Mouse (Mus musculus) midbrain, embryonic 16.5 days (tissue): ENCODE results near the gene Zc3hc1. TPM values are rescaled to one million over a fixed set of nuclear protein-coding genes. Genes with fewer than 3 reads are reported as not detected.
A peak's percentile ranks its signal among the peaks of the same experiment; 100 is the strongest.

Experiments
- ATAC-seq: fragments of 200-750 bp; cut with Nextera tagmentation; 2 replicates; pipeline ENCODE4 v1.8.0; 2017; ENCODE audit warnings: moderate TSS enrichment
- H3K27ac ChIP-seq: fragments of 300-500 bp; sonication (generic); 2 replicates; pipeline ENCODE4 v1.5.1; 2014; ENCODE audit warnings: mild to moderate bottlenecking, low read length, mixed read lengths
- H3K27me3 ChIP-seq: fragments of 300-500 bp; sonication (generic); 2 replicates; pipeline ENCODE4 v1.6.1; 2014; ENCODE audit warnings: low read depth, low read length, mixed read lengths; ENCODE audit not compliant: control insufficient read depth, insufficient read depth
- H3K36me3 ChIP-seq: fragments of 300-500 bp; sonication (generic); 2 replicates; pipeline ENCODE4 v1.6.1; 2014; ENCODE audit warnings: mild to moderate bottlenecking, low read length, moderate library complexity, mixed read lengths; ENCODE audit not compliant: control insufficient read depth, insufficient read depth
- H3K4me1 ChIP-seq: fragments of 300-500 bp; sonication (generic); 2 replicates; pipeline ENCODE4 v1.6.1; 2014; ENCODE audit warnings: mild to moderate bottlenecking, low read length, mixed read lengths; ENCODE audit not compliant: control insufficient read depth, insufficient read depth
- H3K4me2 ChIP-seq: fragments of 300-500 bp; sonication (generic); 2 replicates; pipeline ENCODE4 v1.6.1; 2014; ENCODE audit warnings: mild to moderate bottlenecking, low read length, mixed read lengths
- H3K4me3 ChIP-seq: fragments of 300-500 bp; sonication (generic); 2 replicates; pipeline ENCODE4 v1.5.1; 2014; ENCODE audit warnings: low read depth, mild to moderate bottlenecking, low read length, moderate library complexity, mixed read lengths
- H3K9ac ChIP-seq: fragments of 300-500 bp; sonication (generic); 2 replicates; pipeline ENCODE4 v1.6.1; 2014; ENCODE audit warnings: low read depth, low read length, mixed read lengths
- H3K9me3 ChIP-seq: fragments of 300-500 bp; sonication (generic); replicated peaks from 2 replicates; pipeline ENCODE4 v1.6.1; 2014; ENCODE audit warnings: mild to moderate bottlenecking, low read length, mixed read lengths; ENCODE audit not compliant: control insufficient read depth, poor library complexity, severe bottlenecking
- WGBS: fragments of 180-500 bp; shearing (Covaris S2); extraction: QIAGEN DNeasy Blood & Tissue Kit; methylation state at CpG from one replicate; pipeline ENCODE4 v1.1.7; 2014; 5-methylcytosine and 5-hydroxymethylcytosine counted together
- polyA plus RNA-seq: library from polyadenylated mRNA; unstranded; fragments of >200 nt; fragmentation: Nextera tagmentation; extraction: Ambion mirVana; gene quantifications from 2 replicates; pipeline ENCODE4 v1.2.1, GENCODE M21; 2015

Zc3hc1 gene
- polyA plus RNA-seq = 66.8 and 72.4 TPM in 2 replicates

- Histone ChIP-seq H3K9me3 (no peaks in the 10 kb centered on the region), H3K4me2 (peak within 1 kb of the TSS; percentile 38), H3K4me1 (no peaks in the 10 kb centered on the region), H3K27me3 (no peaks in the 10 kb centered on the region), H3K36me3 (peaks cover 5% of the 10 kb centered on the region), H3K27ac (peak within 1 kb of the TSS; percentile 68; the same call in 1 of the 2 replicates), H3K9ac (peak within 1 kb of the TSS; percentile 72), H3K4me3 (peak within 1 kb of the TSS; percentile 68)
- WGBS = 18% methylated on average over 33 of the region's 33 CpGs
- peak; percentile 86 for ATAC-seq
Observed at GRCm38 (mm10) chr6:30390714-30391697, at the start of gene Zc3hc1. Zc3hc1 (minus strand) TSS chr6:30391028.

- Histone ChIP-seq H3K4me3 (no peak overlapping the region), H3K36me3 (peaks cover 9% of the 10 kb centered on the region), H3K4me2 (no peak overlapping the region), H3K9me3 (no peaks in the 10 kb centered on the region), H3K4me1 (no peaks in the 10 kb centered on the region), H3K27me3 (no peaks in the 10 kb centered on the region), H3K27ac (no peak overlapping the region), H3K9ac (no peak overlapping the region)
- WGBS = 95% methylated on average over 10 of the region's 10 CpGs
- ATAC-seq = no peak
Observed at GRCm38 (mm10) chr6:30439576-30439975, 48.7 kb upstream of the Zc3hc1 start.

- Histone ChIP-seq H3K4me3 (no peak overlapping the region), H3K9me3 (no peaks in the 10 kb centered on the region), H3K4me1 (no peaks in the 10 kb centered on the region), H3K27me3 (no peaks in the 10 kb centered on the region), H3K27ac (no peak overlapping the region), H3K9ac (no peak overlapping the region), H3K4me2 (no peak overlapping the region), H3K36me3 (peaks cover 8% of the 10 kb centered on the region)
- 89% methylated on average over 3 of the region's 3 CpGs for WGBS
- ATAC-seq = no peak
Observed at GRCm38 (mm10) chr6:30437054-30437453, 46.2 kb upstream of the Zc3hc1 start.

- ATAC-seq = no peak
- peaks cover 2% of the 10 kb centered on the region; the same call in 1 of the 2 replicates for H3K36me3 ChIP-seq
- no peak overlapping the region for H3K27ac ChIP-seq
- WGBS = 91% methylated on average over 3 of the region's 3 CpGs
- H3K4me3 ChIP-seq = no peak overlapping the region
- H3K27me3 ChIP-seq = no peaks in the 10 kb centered on the region
- no peak overlapping the region for H3K9ac ChIP-seq
- no peaks in the 10 kb centered on the region for H3K4me1 ChIP-seq
- no peaks in the 10 kb centered on the region for H3K9me3 ChIP-seq
- no peak overlapping the region for H3K4me2 ChIP-seq
Observed at GRCm38 (mm10) chr6:30436476-30436875, 45.6 kb upstream of the Zc3hc1 start.

GRCm38 (mm10) chr6:30432461-30433192, 41.8 kb upstream of the Zc3hc1 start:
- Histone ChIP-seq H3K4me1 (no peaks in the 10 kb centered on the region), H3K9ac (no peak overlapping the region), H3K36me3 (no peaks in the 10 kb centered on the region), H3K4me3 (no peak overlapping the region), H3K27ac (no peak overlapping the region), H3K9me3 (no peaks in the 10 kb centered on the region), H3K27me3 (no peaks in the 10 kb centered on the region), H3K4me2 (no peak overlapping the region)
- no peak for ATAC-seq
- 83% methylated on average over 3 of the region's 3 CpGs for WGBS

- no peak overlapping the region for H3K9ac ChIP-seq
- H3K36me3 ChIP-seq = 0 out of 2 replicates have a peak, but pooled peaks cover 3% of the 10 kb centered on the region
- H3K9me3 ChIP-seq = no peaks in the 10 kb centered on the region
- no peak overlapping the region for H3K4me2 ChIP-seq
- ATAC-seq = no peak
- H3K4me1 ChIP-seq = no peaks in the 10 kb centered on the region
- H3K4me3 ChIP-seq = no peak overlapping the region
- whole genome bisulfite sequencing = 87% methylated on average over 7 of the region's 7 CpGs
- H3K27me3 ChIP-seq = no peaks in the 10 kb centered on the region
- H3K27ac ChIP-seq = no peak overlapping the region
Observed at GRCm38 (mm10) chr6:30416801-30417200, 26.0 kb upstream of the Zc3hc1 start.

- Histone ChIP-seq H3K4me3 (no peak overlapping the region), H3K27ac (no peak overlapping the region), H3K27me3 (no peaks in the 10 kb centered on the region), H3K36me3 (0 out of 2 replicates have a peak, but pooled peaks cover under 1% of the 10 kb centered on the region), H3K4me1 (no peaks in the 10 kb centered on the region), H3K9me3 (no peaks in the 10 kb centered on the region), H3K4me2 (no peak overlapping the region), H3K9ac (no peak overlapping the region)
- no peak for ATAC-seq
- 97% methylated on average over 2 of the region's 2 CpGs for WGBS
Observed at GRCm38 (mm10) chr6:30416126-30416525, 25.3 kb upstream of the Zc3hc1 start.

GRCm38 (mm10) chr6:30411311-30411710, 20.5 kb upstream of the Zc3hc1 start:
- Histone ChIP-seq H3K4me2 (no peak overlapping the region), H3K36me3 (no peaks in the 10 kb centered on the region), H3K27me3 (no peaks in the 10 kb centered on the region), H3K27ac (no peak overlapping the region), H3K4me3 (no peak overlapping the region), H3K9ac (no peak overlapping the region), H3K9me3 (no peaks in the 10 kb centered on the region), H3K4me1 (0 out of 2 replicates have a peak, but pooled peaks cover 2% of the 10 kb centered on the region)
- 88% methylated on average over 4 of the region's 4 CpGs for WGBS
- ATAC-seq = no peak
